Mouse (Mus musculus) liver, postnatal 0 days (tissue): ENCODE results near the gene Pidd1.

ENCODE experiments used
- CTCF ChIP-seq: sonication (generic); IDR thresholded peaks from 2 replicates; pipeline ENCODE4 v1.5.1; 2016; ENCODE audit warnings: antibody characterized with exemption, low read depth
- EP300 ChIP-seq: IDR thresholded peaks from 2 replicates; pipeline ENCODE4 v1.6.1; 2016; ENCODE audit warnings: antibody characterized with exemption, low read depth, mild to moderate bottlenecking

DNA sequence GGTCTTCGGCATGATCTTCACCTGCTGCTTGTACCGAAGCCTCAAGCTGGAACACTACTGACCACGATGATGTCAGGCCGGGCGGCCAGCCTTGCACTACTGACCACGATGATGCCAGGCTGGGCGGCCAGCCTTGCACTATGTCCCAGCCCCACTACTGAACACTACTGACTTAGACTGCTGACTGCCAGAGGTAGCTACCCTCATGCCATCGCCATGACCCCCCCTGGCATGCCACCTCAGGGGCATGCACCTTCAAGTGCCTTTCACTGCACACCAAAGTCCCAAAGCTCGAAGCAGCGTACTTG lies 26.8 kb upstream of the Pidd1 start:
- TF ChIP-seq CTCF (no peak), EP300 (no peak)
